Mouse (Mus musculus): ENCODE measurements around the gene Oard1.

Gene Oard1

DNA sequence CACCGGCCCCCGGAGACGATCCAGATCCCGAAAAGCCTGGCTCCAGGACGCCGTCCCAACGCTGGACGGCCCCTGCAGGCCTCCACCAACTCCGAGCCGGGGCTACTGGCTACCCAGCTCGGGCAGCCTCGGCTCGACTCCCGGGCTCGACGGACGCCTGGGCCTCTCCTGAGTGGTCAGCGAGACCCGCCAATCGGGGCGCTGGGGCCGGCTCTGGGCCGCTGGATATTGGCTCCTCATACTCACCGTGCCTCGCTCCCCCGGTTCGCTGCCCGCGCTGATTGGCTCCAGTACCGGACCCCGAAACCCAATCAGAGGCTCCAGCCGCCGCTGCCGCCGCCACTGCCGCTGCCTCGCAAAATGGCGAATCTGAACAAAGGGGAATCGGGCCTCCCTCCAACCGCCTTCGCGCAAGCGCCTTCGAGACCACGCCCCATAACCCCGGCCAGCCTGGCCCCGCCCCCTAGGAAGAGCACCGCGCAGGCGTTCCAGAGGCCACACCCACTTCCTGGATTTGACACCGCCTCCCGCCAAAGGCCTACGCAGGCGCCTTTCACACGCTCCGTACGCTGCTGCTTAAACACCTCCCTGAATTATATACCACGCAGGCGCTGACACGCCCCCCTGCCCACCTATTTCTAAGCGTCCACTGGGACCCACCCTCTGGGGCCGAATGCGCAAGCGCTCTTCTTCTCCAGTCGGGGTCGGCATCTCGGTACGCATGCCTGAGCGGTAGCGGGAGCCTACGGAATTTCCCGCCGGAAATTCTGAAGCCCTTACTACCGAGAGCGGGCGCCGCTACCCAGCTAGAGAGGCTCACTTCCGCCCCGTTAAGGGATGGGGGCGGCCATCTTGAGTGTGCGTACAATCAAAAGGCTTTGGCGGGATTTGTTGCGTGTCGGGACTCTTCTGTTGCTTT lies at the start of gene Oard1, which contains the start of gene Nfya:
TSS of gene Oard1 (plus strand) at position 635 of the 919 bp plus-strand sequence.
TSS of gene Nfya (minus strand) at position 527 of the 919 bp plus-strand sequence.
- DNase-seq = peak; percentile 100

DNA sequence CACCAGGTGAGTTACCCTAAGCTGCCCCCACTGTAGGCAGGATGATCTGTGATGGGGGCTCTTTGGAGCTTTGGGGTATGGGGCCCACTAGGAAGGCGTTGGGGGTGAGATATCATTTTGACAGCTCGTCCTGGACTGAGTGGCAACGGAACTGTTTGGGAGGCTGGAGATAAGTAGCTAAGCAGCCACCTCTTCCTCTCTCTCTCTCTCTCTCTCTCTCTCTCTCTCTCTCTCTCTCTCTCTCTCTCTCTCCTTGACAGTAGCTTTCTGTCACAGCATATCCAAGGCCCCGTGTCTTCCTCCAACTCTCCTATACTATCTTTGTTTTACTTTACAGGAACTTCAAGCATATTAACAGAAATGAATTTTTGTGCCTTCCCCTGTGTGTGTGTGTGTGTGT lies 49.4 kb upstream of the Oard1 start:
- DNase-seq = no peak

DNA sequence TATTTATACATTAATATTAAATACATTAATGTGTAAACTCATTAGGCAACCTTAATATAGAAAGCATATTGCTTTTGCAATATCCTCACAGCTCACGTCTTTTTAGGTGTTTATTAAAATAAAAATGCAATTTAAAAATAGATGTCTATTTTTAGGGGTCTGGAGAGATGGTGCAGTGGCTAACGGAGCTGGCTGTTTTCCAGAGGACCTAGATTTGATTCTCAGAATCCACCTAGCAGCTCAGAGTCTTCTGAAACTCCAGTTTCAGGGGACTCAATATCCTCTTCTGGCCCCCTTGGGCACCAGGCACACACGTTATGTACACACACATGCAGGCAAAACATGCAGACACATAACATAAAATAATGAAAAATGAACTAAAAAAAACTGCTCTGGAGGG lies 47.5 kb upstream of the Oard1 start:
- no peak for DNase-seq

DNA sequence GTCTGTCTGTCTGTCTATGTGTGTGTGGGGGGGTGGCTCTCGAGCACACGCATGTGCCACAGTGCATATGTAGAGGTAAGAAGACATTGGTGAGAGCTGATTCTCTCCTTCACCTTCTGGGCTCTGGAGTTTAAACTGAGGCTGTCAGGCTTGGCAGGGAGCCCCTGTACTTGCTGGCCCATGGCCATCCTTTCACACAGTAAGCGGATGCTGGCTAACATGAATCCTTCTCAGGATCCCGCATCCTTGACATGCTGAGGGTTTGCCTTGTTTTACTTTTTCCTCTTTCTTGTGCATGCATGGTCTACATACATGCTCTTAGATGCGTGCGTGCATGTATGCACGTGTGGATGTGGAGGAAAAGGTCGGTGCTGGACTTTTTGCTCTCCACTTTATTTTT lies 46.8 kb upstream of the Oard1 start:
- peak; percentile 69 for DNase-seq

DNA sequence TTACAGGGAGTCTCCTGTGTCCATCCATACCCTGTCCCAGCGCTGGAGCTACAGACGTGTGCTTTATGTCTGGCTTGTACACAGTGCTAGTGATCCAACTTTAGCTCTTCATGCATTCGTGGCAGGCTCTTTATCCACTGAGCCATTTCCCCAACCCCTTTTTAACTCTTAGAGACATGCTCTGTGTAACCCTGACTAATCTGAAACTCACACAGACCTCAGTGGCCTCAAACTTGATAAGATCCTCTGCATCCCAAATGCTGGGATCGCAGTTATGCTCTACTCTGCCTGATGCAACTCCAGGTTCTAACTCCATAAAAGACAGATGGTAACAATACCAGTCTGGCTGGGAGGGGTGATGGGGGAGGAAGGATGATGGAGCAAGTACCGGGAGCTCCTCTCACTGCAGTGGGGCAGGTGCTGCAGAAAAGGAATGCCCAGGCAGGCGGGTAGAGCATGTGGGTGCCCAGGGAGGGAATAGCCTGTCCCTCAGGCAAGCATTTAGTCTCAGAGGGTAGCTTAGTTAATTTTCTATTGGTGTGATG lies 46.3 kb upstream of the Oard1 start:
- no peak for DNase-seq

DNA sequence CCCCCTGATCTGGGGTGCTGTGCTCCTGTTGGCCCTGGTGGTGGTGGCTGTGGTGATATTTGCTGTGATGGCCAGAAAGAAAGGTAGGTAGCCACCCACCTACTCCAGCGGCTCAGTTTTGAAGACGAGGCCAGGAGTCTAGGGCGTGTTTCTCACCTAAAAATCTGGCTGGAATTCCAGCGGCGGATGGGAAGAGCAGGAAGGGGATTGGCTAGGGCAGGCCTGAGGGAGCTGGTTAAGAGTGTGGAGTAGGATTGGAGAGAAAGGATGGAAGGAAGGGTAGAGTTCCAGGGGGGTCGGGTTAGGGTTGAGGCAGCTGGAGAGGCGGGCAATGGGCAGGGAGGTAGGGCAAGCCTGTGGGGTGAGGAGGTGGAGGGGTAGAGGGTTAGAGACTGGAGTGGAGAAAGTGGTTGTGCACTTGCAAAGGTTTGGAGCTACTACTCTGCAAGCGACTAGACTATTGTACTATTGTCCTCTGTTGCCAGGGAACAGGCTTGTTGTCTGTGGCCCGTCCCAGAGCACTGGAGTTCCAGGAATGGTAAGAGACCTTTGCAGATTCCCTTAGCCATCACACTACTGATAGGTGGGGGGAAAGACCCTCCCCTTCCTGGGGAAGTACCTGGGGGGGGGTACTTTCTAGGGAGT lies 44.2 kb upstream of the Oard1 start:
- no peak for DNase-seq

DNA sequence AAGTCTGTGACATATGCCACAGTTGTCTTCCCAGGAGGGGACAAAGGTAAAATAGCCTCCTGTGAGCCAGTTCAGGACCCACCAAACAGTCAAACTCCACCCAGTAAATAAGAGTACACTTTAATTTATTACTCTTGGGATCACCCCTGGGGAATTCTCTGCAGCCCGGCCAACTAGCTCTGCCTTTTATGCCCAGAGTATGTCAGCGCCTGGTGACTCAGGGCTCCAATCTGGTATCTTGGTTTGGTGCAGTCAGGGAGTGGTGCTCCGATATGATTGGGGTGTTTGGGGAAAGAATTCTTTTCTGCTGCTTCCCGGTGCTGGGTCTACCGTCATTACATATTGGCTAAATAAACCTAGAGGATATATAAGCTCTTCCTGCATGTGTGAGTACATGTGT lies 43.0 kb upstream of the Oard1 start:
- no peak for DNase-seq

DNA sequence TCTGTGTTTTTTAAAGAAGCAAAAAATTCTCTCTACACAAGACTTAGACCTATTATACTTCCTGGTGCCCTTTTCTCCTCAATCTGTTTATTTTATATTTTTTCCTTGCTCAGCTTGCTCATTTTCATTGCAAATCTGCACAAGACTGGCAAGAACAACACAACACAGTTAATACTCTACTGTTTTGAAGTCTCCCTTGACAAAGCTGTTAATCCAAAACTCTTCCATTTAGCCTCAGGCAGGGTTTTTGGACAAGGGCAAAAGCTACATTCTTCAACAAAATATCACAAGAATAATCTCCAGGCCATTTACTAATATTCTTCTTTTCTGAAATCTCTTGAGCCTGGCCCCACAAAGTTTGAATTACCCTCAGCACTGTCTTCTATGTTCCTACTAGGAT lies 38.2 kb upstream of the Oard1 start:
- DNase-seq = no peak

DNA sequence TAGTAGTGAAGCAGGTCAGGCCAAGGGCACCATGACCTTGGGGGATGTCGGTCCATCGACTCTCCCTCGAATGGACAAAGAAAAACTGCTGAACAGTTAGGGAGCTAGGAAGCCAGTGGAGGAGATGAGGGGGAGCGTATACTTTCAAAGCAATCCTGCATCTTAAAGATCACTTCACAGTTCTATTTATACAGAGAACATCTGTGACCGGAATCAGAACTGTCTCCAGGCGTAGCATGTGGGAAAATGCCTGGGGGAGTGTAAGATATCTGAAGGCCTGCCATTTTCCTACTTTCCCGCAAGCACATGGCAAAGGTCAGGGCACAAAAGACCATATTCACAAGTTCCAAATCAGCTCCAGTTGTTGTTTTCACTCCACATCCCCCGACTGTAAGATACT lies 36.8 kb upstream of the Oard1 start:
- no peak for DNase-seq

DNA sequence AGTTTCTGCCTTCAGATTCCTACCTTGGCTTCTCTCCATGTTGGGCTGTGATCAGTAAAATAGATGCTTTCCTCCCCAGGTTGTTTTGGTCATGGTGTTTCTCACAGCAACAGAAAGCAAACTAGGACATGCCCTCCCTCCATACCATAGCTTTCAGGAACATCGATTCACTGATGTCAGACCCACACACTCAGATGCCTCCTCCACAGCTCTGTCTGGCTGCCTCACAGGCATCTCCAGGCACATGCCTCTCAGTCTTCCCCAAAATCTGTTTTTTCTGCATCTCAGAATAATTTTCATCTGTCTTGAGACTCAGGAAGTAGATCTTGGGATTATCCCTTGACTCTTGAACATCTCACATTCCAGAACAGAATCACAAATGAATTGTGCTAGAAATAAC lies 33.7 kb upstream of the Oard1 start:
- no peak for DNase-seq

DNA sequence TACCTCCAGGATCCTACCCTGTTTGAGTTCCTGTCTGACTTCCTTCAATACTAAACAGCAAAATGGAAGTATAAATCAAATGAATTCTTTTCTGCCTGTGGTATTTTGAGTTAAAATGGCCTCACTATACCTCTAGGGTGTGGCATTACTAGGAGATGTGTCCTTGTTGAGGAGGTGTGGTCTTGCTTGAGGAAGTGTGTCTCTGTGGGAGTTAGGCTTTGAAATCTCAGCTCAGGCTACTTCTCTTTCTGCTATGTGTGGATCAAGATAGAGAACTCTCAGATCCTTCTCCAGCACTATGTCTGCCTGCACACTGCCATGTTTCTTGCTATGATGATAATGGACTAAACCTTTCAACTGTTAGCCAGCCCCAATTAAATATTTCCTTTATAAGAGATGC lies 30.8 kb upstream of the Oard1 start:
- DNase-seq = no peak

DNA sequence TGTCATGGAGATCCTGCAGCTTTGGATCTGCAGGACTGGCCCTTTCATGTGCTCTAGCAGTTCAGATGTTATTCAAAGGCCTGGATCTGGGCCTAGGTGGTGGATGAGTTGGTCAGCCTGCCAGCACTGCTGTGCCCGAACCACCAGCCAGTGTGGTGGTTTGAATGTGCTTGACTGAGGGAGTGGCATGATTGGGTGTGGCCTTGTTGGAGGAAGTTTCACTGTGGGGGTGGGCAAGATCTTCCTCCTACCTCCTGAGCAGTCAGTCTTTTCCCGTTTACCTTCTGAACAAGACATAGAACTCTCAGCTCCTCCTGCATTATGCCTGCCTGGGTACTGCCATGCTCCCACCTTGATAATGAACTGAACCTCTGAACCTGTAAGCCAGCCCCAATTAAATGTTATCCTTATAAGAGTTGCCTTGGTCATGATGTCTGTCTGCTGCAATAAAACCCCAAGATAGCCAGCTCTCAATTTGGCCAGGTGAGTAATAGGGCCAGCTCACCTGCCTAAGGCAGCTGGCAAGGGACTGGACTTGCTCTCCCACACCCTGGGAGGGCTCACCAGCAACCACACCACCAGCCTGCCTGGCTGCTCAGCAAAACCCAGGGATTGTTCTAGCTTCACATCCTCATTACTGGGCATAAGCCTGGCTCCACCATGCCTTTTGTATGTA lies 23.9 kb upstream of the Oard1 start:
- DNase-seq = no peak

DNA sequence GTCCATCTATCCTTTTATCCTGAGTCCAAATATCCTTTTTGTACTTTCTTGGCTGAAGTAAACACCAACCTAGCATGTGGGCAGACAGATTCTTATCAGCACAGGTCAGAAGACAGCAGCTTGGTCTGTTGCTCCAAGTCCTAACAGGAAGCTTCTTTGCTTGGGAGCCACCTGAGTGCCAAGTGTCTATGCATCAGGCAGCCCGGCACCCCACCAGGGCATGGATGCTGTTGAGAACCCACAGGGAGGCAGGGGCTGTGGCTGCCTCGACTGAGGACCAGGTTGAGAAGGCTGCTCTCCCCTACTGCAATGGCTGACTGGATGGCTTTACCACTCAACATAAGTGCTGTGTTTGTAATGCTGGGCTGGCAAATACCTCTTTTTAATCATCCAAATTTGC lies 21.1 kb upstream of the Oard1 start:
- no peak for DNase-seq

DNA sequence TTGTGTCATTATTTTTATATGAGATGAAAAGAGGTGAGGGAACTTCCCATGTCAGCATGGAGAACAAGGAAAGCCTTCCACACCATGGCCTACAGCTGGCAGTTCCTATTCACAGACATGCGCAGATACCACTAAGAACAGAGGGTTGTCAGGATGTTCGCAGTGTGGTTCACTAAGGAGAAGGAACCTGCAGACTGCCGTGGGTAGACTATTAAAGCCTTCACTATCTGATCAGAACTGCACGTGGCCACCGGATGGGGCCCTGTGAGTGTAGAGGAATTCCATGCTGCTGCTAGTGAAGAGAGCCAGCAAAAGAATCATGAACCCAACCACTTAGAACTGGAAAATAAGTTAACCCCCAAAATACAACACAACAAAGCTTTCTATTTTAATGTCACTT lies 20.4 kb upstream of the Oard1 start:
- DNase-seq = no peak

DNA sequence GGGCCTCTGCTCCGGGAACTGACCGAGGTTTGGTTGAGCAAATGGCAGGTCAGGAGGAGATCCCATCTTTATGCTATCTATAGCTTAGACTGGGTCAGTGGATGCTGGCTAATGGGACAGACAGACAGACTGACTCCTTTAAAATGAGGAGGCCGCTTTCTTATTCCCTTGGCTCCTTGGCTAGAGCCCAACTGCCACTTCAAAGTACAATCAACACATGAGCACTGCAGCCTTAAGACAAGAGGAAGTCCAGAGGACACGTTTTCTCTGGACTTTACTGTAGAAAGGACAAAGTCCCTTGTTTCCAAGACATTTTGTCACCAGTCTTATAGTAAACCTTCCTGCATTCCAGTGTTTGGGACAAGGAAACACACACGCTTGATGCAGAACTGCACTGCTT lies 18.4 kb upstream of the Oard1 start:
- DNase-seq = no peak

DNA sequence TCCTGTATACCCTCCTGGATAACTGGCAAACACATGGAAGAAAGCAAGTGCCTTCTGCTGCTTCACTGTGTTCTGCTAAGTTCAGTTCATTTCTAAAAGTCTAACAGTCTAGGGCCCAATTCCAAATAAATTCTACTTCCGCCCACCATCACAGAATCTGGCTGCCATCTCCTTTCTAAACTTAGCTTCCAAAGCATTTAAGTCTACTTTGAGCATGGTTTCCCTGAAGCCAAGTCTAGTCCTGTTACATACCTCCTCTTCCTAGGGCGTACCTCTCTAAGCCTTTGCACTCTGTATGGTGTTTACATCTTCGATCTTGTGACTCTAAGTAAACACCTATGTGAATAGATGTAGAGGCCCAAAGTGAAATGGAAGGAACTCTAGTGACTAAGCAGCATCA lies 17.2 kb upstream of the Oard1 start:
- DNase-seq = no peak

DNA sequence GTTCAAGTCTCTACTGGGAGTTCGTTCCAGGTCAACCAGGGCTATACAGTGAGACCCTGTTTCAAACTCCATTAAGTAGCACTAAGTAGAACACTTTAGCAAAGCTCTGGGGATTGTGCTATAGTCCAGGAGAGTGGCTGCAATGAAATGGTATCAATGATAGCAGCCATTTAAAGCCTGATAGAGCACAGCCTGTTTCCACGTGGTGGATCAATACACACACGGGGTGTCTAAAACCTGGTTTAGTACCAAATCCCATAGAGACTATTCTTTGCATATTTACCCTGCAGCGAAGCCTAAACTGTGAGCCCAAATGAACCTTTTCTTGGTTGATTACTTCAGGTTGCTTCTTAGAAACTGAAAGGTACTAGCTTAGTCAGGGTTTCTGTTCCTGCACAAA lies 8.1 kb upstream of the Oard1 start:
- DNase-seq = no peak

DNA sequence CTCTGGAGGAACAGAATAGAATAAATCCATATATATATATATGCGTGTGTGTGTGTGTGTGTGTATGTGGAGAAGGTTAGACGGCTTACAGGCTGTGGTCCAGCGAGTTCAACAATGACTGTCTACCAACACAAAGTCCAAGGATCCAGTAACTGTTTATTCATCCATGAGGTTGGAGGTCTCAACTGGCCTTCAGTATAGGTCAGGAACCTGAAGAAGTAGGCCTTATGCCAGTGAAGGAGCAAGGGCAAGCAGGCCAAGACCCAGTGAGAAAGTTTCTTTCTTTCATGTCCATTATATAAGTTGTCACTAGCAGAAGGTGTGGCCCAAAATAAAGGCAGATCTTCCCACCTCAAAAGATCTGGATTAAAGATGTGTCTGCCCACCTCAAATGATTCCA lies 7.1 kb upstream of the Oard1 start:
- DNase-seq = no peak

DNA sequence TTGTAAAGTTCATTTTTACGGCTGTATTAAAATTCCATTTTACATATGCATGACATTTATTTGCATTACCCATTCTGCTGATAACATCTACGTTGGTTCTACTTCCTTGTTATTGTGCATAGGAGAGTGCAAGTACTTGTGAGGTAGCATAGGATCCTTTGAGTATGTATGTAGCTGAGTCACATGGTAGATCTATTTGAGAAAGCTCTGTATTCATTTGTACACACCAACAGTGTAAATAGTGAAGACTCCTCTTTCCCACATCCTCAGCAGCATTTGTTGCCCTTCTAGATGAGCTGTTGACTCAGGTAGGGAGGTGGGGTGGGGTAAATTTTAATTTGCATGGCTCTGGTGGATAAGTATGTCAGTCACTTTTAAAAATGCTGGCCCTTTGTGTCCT lies 6.0 kb upstream of the Oard1 start:
- no peak for DNase-seq

DNA sequence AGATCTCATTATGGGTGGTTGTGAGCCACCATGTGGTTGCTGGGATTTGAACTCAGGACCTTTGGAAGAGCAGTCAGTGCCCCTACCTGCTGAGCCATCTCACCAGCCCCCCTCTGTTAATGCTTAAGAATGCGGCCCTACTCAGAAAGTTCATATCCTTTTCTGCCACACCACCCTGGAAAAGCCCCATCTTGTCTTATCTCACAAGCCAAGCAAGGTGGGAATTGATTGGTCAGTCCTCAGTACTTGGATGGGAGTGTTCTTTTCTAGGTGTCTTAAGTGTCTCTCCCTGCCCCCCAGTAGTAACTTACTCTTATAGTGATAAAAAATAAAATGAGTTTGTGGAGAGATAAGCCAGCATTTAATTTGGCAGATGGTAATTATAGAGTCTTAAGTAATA lies 5.1 kb upstream of the Oard1 start:
- DNase-seq = no peak

DNA sequence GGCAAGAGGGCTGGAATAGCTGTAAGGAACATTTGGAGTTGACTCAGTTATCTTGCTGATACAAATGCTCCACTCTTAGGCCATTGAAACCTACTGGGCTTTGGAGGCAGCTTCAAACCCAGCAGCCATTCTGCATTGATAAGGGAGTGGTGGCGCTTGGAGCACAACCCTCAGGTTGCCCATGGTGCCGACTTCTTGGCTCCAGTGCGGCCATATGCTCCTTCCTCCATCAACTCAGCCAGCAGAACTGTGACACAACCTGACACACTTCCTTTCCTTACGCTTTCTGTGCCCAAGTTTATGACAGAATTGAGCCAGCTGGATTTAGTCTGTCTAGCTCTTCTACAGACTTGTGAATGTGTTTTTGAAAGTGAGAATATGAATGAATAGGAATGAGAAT lies 2.7 kb upstream of the Oard1 start:
- DNase-seq = no peak

DNA sequence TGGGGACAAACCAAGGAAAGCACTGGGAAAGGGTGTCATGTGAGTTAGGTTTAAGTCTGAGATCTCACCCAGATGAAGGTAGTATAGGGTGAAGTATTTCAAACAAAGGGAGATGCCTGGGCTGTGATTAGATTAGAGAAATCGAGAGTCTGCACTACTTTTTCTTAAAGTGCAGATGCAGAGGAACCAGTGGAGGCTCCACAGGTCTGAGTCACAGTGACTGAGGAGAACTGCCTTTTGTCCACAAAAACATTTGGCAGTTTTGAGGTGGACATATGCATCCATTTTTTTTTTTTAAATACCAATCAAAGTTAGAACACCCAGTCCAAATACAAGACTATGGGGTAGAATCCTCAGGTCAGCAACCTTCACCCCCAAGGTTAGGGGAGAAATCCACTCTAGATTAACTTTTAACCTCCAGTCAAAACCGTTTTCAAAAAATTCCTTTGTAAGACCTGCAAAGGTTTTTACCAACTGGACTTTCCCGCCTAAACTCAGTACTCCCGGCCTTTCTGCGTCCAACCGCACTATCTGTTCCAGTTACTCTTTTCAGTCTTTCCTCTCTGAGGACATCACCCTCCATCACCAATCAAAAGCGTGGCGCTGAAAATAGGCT lies 1.8 kb upstream of the Oard1 start:
- no peak for DNase-seq

All from kidney, postnatal 10 days (tissue).